Mouse (Mus musculus): ENCODE measurements around the gene Daglb. TPM values are rescaled to one million over a fixed set of nuclear protein-coding genes. Genes with fewer than 3 reads are reported as not detected.

Daglb gene
- 11.3 and 12.0 TPM in 2 replicates for polyA plus RNA-seq (2016; fragmentation: Nextera tagmentation; extraction: Ambion mirVana)

DNA sequence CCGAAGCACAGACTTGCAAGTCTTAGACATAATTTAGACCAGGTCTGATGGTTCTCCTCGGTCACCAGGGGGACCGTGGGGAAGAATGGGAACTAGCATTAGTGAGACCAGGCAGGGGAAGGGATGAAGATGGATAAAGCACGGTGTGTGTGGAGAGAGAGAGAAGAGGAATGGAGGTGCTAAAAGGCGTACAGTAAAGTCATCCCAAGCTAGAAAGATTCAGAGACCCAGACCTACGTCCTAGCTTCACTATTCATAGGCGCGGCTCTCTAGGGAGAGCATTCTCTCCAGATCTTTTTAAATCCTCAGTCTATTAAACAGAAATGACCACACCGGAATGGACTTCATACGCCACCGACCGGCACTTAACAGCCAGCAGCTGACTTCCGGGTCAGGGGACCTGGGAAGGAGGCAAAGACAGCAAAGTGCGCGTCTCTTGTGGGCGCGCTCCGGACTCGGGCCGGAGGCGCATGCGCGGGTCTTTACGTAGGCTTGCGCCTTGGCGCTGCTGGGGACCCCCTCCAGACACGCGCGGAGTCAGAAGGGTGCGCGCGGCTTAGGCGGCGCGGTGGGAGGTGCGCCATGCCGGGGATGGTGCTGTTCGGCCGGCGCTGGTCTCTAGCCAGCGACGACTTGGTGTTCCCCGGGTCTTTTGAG is at the start of gene Daglb:
Gene Daglb, plus strand, starts transcription at position 485 of the 657 bp plus-strand sequence.
- 0 out of 2 replicates have a peak, but pooled peaks cover 4% of the 10 kb centered on the region for H3K4me1 ChIP-seq
- H3K9ac ChIP-seq, result peak within 1 kb of the TSS; percentile 69
- no peak within 1 kb of the TSS for H3K27ac ChIP-seq
- WGBS, result 2% methylated on average over 43 of the region's 43 CpGs
- peak within 1 kb of the TSS; percentile 69 for H3K4me3 ChIP-seq
- no peaks in the 10 kb centered on the region for H3K9me3 ChIP-seq
- H3K36me3 ChIP-seq, result peaks cover 12% of the 10 kb centered on the region; the same call in 1 of the 2 replicates
- ATAC-seq (ENCODE audit: insufficient number of reproducible peaks, insufficient read depth, low FRiP score, low TSS enrichment), result peak; percentile 89
- no peaks in the 10 kb centered on the region for H3K27me3 ChIP-seq
- H3K4me2 ChIP-seq (replicated peaks), result peak within 1 kb of the TSS; percentile 90

DNA sequence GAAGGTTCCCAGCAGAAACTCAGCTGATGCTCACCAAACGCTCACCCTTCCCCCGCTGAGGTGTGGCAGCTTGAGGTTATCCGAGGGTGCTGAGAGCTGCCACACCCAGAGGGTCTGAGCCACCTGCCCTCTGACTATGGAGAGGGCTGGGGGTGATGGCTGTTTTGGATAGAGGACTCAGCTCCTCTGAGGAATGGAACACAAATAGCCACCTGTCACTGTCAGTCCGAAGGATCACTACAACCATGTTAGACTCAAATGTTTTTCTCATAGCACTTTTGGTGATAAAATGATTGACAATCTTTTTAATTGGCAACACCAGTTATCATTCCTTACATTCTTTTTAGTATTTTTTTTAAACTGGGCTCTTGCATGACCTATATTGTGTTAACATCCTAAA is 42.9 kb upstream of the Daglb start:
- 79% methylated on average over 4 of the region's 4 CpGs for WGBS
- Histone ChIP-seq H3K27me3 (no peaks in the 10 kb centered on the region), H3K4me1 (no peaks in the 10 kb centered on the region), H3K9me3 (no peaks in the 10 kb centered on the region), H3K36me3 (peaks cover 57% of the 10 kb centered on the region), H3K4me2 (replicated peaks) (no peak overlapping the region), H3K4me3 (no peak overlapping the region), H3K9ac (no peak overlapping the region), H3K27ac (no peak overlapping the region)
- no peak for ATAC-seq (ENCODE audit: insufficient number of reproducible peaks, insufficient read depth, low FRiP score, low TSS enrichment)

DNA sequence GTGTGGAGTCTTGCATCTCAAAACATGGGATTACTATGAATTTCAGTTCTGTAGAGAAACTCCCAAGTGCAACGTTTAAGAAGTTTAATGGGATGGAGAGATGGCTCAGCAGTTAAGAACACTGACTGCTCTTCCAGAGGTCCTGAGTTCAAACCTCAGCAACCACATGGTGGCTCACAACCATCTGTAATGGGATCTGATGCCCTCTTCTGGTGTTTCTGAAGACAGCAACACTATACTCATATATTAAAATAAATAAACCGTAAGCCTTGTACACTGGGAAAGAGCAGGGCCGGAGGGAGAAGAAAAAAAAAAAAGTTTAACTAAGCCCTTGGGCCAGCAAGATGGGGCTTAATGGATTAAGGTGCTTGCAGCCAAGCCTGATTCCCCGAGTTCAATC is 41.4 kb upstream of the Daglb start:
- no peaks in the 10 kb centered on the region for H3K4me1 ChIP-seq
- no peak for ATAC-seq (ENCODE audit: insufficient number of reproducible peaks, insufficient read depth, low FRiP score, low TSS enrichment)
- H3K27ac ChIP-seq, result no peak overlapping the region
- H3K4me3 ChIP-seq, result no peak overlapping the region
- WGBS, result 81% methylated on average over 4 of the region's 4 CpGs
- H3K4me2 ChIP-seq (replicated peaks), result no peak overlapping the region
- no peaks in the 10 kb centered on the region for H3K27me3 ChIP-seq
- peaks cover 43% of the 10 kb centered on the region for H3K36me3 ChIP-seq
- H3K9me3 ChIP-seq, result no peaks in the 10 kb centered on the region
- no peak overlapping the region for H3K9ac ChIP-seq

DNA sequence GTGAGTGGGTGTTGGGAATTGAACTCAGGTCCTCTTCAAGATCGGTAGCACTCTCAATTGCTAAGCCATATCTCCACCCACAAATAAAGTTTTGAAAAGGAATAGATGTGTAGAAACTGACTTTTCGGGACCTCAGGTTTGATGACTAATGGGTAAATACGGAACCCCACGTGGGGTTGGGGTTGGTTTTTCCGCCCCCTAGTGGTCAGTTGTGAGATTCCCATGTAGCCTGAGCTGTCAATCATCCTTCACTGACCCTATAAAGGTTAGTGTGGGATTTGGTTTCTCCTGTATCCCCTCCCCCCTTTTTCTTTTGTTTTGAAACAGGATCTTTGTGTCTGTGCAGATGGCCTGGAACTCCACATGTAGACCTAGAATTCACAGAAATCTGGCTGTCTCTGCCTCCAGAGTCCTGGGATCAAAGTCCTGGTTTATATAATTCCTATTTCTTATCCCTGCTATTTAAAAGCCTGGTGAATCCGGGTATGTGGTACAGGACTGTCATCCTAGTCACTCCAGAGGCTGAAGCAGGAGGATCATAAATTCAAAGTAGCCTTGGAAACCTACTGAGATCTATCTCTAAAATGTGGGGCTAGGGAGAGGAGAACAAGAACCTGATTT is 40.4 kb upstream of the Daglb start:
- Histone ChIP-seq H3K27ac (no peak overlapping the region), H3K4me2 (replicated peaks) (no peak overlapping the region), H3K36me3 (peaks cover 33% of the 10 kb centered on the region), H3K9ac (no peak overlapping the region), H3K4me3 (no peak overlapping the region), H3K4me1 (no peaks in the 10 kb centered on the region), H3K27me3 (no peaks in the 10 kb centered on the region), H3K9me3 (no peaks in the 10 kb centered on the region)
- ATAC-seq (ENCODE audit: insufficient number of reproducible peaks, insufficient read depth, low FRiP score, low TSS enrichment), result no peak
- WGBS, result 34% methylated on average over 6 of the region's 6 CpGs

DNA sequence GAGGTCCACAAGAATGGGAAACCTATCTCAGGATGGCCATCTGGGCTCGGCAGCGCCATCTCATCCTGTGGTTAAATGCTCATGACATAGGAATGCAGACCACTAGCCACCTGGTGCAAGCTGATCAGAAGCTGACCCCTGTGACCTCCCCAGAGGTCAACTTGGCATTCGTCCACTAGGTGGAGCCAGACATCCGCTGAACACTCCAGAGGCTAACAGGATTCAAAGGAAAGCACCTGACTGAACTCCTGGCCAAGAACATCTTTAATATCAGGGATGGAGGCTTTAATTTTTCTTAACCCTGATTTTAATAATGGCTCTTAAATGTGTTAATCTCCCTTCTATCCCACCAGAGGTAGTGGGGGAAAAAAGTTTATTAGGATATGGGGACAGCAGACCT is 30.0 kb upstream of the Daglb start:
- 4% methylated on average over 4 of the region's 4 CpGs for WGBS
- Histone ChIP-seq H3K4me1 (no peaks in the 10 kb centered on the region), H3K27me3 (no peaks in the 10 kb centered on the region), H3K27ac (no peak overlapping the region), H3K9ac (no peak overlapping the region), H3K4me2 (replicated peaks) (no peak overlapping the region), H3K4me3 (no peak overlapping the region), H3K9me3 (no peaks in the 10 kb centered on the region), H3K36me3 (no peaks in the 10 kb centered on the region)
- ATAC-seq (ENCODE audit: insufficient number of reproducible peaks, insufficient read depth, low FRiP score, low TSS enrichment), result no peak

DNA sequence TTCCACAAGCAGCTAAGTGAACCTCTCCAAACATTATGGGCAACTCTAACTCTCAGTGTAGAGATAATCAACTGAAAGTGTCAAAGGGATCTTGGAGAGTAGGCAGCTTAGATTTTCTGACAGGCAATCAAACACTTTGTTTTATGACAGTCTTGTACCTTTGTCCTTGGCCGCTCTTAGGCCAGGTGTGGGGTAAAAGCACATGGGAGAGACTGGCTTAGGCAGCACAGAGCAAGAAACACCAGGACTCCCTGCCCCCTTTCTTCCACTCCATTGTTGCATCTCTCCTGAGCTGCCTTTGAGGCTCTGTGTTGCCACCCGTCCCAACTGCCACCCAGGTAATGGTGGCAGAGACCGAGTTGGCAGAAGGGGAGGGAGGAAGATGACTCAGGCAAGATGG is 23.1 kb upstream of the Daglb start:
- Histone ChIP-seq H3K27me3 (no peaks in the 10 kb centered on the region), H3K27ac (no peak overlapping the region), H3K9me3 (no peaks in the 10 kb centered on the region), H3K4me2 (replicated peaks) (no peak overlapping the region), H3K4me1 (no peaks in the 10 kb centered on the region), H3K4me3 (no peak overlapping the region), H3K36me3 (no peaks in the 10 kb centered on the region), H3K9ac (no peak overlapping the region)
- WGBS, result 75% methylated on average over 3 of the region's 3 CpGs
- ATAC-seq (ENCODE audit: insufficient number of reproducible peaks, insufficient read depth, low FRiP score, low TSS enrichment), result no peak

DNA sequence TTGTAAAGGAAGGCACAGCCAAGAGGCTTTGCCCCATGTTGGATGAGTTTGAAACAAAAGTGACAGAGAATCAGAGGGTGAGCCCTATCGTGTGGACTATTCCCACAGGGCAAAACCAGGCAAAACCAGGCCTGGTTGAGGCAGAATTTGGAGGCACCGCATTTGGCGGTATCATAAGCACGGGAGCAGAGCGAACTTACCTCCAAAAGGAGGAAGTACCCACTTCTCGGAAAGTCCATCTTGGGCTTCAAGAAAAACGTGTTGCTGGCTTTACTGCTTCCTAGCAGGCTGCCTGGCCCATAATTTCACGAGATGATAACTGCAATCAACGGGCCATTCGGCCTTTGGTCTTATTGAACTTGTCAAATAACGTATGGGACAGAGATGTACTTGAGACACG is 22.6 kb upstream of the Daglb start:
- no peaks in the 10 kb centered on the region for H3K4me1 ChIP-seq
- no peak overlapping the region for H3K4me2 ChIP-seq (replicated peaks)
- no peak for ATAC-seq (ENCODE audit: insufficient number of reproducible peaks, insufficient read depth, low FRiP score, low TSS enrichment)
- 83% methylated on average over 12 of the region's 12 CpGs for WGBS
- H3K27ac ChIP-seq, result no peak overlapping the region
- H3K36me3 ChIP-seq, result no peaks in the 10 kb centered on the region
- no peak overlapping the region for H3K9ac ChIP-seq
- no peaks in the 10 kb centered on the region for H3K27me3 ChIP-seq
- no peak overlapping the region for H3K4me3 ChIP-seq
- H3K9me3 ChIP-seq, result no peaks in the 10 kb centered on the region

DNA sequence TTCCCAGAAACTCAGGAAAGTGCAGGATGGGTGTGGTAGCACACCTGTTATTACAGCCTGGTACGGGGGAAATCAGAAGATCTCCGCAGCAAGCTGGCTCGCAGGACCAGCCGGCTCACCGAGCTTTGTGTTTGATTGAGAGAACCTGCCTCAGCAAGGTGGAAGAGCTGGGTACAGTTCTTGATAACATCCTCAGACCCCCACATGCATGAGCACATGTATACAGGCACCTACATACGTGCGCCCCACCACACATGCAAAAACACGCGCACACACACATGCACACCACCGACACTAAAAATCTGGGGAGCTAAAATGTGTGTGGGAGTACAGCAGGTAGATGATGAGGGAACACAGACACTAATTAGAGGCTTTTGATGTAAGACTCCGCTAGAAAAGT is 713 bp upstream of the Daglb start:
- H3K9ac ChIP-seq, result peak overlapping the region; percentile 69; the same call in 1 of the 2 replicates
- H3K4me1 ChIP-seq, result 0 out of 2 replicates have a peak, but pooled peaks cover 4% of the 10 kb centered on the region
- H3K9me3 ChIP-seq, result no peaks in the 10 kb centered on the region
- H3K27ac ChIP-seq, result no peak overlapping the region
- no peak for ATAC-seq (ENCODE audit: insufficient number of reproducible peaks, insufficient read depth, low FRiP score, low TSS enrichment)
- peak overlapping the region; percentile 90 for H3K4me2 ChIP-seq (replicated peaks)
- WGBS, result 74% methylated on average over 11 of the region's 11 CpGs
- peak overlapping the region; percentile 69 for H3K4me3 ChIP-seq
- peaks cover 10% of the 10 kb centered on the region; the same call in 1 of the 2 replicates for H3K36me3 ChIP-seq
- H3K27me3 ChIP-seq, result no peaks in the 10 kb centered on the region

DNA sequence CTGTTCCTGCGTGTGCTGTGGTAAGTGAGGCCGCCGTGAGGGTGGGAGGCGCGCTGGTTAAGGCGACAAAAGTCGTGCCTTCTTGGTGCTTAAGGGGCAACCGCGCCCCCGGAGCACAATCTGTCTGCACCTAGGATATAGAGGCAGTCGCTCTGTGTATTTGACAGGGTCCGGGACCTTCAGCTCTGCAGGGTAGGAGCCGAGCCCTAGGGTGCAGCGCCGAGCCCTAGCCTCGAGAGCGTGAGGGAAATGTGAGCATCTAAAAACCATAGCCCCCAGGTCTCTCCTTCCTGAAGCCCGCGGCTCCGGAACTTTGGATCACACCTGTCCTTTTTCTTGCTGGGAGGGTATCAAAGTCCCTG is 354 bp downstream of the Daglb start:
- Histone ChIP-seq H3K36me3 (peaks cover 17% of the 10 kb centered on the region; the same call in 1 of the 2 replicates), H3K9me3 (no peaks in the 10 kb centered on the region), H3K27ac (no peak overlapping the region), H3K27me3 (no peaks in the 10 kb centered on the region), H3K4me2 (replicated peaks) (peak overlapping the region; percentile 90), H3K4me3 (peak overlapping the region; percentile 69), H3K4me1 (0 out of 2 replicates have a peak, but pooled peaks cover 4% of the 10 kb centered on the region), H3K9ac (peak overlapping the region; percentile 69)
- peak; percentile 64; the same call in 1 of the 2 replicates for ATAC-seq (ENCODE audit: insufficient number of reproducible peaks, insufficient read depth, low FRiP score, low TSS enrichment)
- 1% methylated on average over 20 of the region's 20 CpGs for WGBS

DNA sequence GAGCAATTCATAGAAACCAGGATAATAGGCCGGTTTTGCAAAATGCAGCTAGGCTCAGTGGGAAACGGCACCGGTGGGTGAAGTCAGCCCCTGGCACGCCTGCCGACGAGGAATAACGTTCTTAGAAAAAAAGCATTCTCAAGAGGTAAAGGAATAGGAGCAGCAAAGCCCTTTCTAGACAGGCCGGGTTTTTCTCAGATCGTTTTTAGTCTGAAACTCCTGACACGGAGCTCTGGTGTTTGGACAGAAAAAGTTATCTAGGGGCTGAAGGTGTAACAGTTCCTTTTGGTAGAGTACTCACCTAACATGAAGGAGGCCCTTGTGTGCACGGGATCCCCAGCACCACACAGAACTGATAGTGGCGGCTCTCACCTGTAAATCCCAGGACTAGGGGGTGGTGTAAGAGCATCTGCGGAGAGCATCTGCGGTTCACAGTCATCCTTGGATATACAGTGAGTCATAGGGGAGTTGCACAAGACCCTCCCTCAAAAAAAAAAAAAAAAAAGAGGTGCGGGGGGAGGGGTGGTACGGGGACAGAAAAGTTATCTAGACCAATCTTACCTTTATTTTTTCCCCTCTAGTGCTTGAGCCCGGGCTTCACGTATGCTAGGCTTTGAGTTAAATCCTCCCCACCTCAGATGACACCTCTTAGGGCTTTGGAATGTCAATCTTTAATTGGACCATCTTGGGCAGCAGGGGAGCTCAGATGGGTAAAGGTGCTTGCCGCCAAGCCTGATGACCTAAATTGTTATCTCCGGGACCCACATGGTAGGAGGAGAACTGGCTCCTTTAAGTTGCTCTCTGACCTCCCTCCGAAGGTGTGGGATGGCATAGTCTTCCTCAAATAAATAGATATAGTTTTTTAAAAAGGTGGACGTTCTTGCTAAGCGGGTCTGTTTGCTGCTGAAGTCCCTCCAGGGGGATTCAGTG is 1.0 kb downstream of the Daglb start:
- peak overlapping the region; percentile 69 for H3K9ac ChIP-seq
- H3K27me3 ChIP-seq, result no peaks in the 10 kb centered on the region
- WGBS, result 34% methylated on average over 23 of the region's 23 CpGs
- 0 out of 2 replicates have a peak, but pooled peaks cover 4% of the 10 kb centered on the region for H3K4me1 ChIP-seq
- H3K27ac ChIP-seq, result no peak overlapping the region
- H3K4me2 ChIP-seq (replicated peaks), result peak overlapping the region; percentile 90
- peaks cover 18% of the 10 kb centered on the region; the same call in 1 of the 2 replicates for H3K36me3 ChIP-seq
- H3K9me3 ChIP-seq, result no peaks in the 10 kb centered on the region
- peak overlapping the region; percentile 69 for H3K4me3 ChIP-seq
- no peak for ATAC-seq (ENCODE audit: insufficient number of reproducible peaks, insufficient read depth, low FRiP score, low TSS enrichment)

DNA sequence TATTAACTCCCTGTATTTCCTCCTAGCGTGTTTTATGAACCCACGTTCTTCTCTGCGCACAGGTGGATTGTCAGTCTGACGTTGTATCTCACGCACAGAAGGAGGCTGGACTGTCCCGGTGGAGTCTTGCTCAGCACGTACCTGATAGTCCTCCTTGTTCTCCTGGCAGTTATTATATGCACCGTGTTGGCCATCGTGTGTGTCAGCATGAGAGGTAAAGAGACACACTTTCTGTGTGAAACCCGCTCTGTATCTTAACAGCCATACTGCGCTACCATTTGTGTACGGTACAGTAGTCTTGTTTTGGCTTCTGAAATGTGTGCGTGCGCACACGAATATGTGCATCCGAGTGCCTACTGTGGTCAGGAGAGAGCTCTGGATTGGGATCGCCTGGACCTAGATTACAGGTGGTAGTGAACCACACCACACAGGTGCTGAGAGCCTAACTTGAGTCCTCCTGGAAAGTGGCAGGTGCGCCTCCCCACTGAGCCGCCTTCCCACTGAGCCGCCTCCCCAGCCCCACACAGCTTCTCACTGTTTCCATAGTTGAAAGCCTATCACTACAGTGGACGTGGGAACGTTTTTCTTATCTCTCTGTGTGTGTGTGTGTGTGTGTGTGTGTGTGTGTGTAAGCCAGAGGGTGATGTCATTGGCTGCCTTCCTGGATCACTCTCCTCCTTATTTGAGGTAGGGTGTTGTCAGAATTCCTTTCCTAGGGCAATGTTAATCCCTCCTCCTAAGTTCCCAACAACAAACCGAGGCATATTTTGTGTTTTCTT is 2.7 kb downstream of the Daglb start:
- H3K36me3 ChIP-seq, result peaks cover 18% of the 10 kb centered on the region
- H3K27ac ChIP-seq, result no peak overlapping the region
- 93% methylated on average over 23 of the region's 23 CpGs for WGBS
- H3K9ac ChIP-seq, result no peak overlapping the region
- no peak overlapping the region for H3K4me3 ChIP-seq
- H3K27me3 ChIP-seq, result no peaks in the 10 kb centered on the region
- no peak overlapping the region for H3K4me2 ChIP-seq (replicated peaks)
- H3K4me1 ChIP-seq, result 0 out of 2 replicates have a peak, but pooled peaks cover 4% of the 10 kb centered on the region
- H3K9me3 ChIP-seq, result no peaks in the 10 kb centered on the region
- ATAC-seq (ENCODE audit: insufficient number of reproducible peaks, insufficient read depth, low FRiP score, low TSS enrichment), result no peak
